Mouse (Mus musculus): ENCODE measurements at regions not wholly inside any gene's neighbourhood (a gene's known extent, or its start where the extent isn't known, plus 50 kb on each side); places are given as distances from the start of the nearest gene placed in this dataset.

GRCm38 (mm10) chr8:90542619-90543018 is 194.5 kb upstream of the Tox3 start:
- Histone ChIP-seq H3K36me3 (ENCODE audit: control insufficient read depth, insufficient read depth) (no peaks in the 10 kb centered on the region), H3K4me3 (ENCODE audit: insufficient read depth, poor library complexity, severe bottlenecking) (no peak overlapping the region), H3ac (ENCODE audit: control insufficient read depth, insufficient read length, low read depth) (no peak overlapping the region), H3K79me2 (ENCODE audit: control insufficient read depth, insufficient read depth) (no peaks in the 10 kb centered on the region), H3K79me3 (ENCODE audit: low read depth) (no peaks in the 10 kb centered on the region), H3K27me3 (ENCODE audit: control insufficient read depth, insufficient read depth, insufficient read length) (no peaks in the 10 kb centered on the region)
- TF ChIP-seq FOSL1 (IDR thresholded peaks at IDR 0.05; ENCODE audit: insufficient read depth, low read length, poor library complexity, severe bottlenecking) (no peak), USF1 (IDR thresholded peaks at IDR 0.05; ENCODE audit: low read depth) (no peak), MAX (IDR thresholded peaks at IDR 0.05) (no peak), CEBPB (IDR thresholded peaks at IDR 0.05; ENCODE audit: low read depth) (no peak), MYOG (IDR thresholded peaks at IDR 0.05; ENCODE audit: control insufficient read depth, extremely low read depth, insufficient read length) (no peak), MYOD1 (IDR thresholded peaks at IDR 0.05; ENCODE audit: control insufficient read depth, insufficient read length, low read depth) (no peak), CTCF (IDR thresholded peaks at IDR 0.05; ENCODE audit: control insufficient read depth, insufficient read depth, insufficient read length) (no peak)

- no peak overlapping the region for H3K4me3 ChIP-seq (ENCODE audit: insufficient read depth, poor library complexity, severe bottlenecking)
- no peaks in the 10 kb centered on the region for H3K79me2 ChIP-seq (ENCODE audit: control insufficient read depth, insufficient read depth)
- H3K27me3 ChIP-seq (ENCODE audit: control insufficient read depth, insufficient read depth, insufficient read length): no peaks in the 10 kb centered on the region
- no peak overlapping the region for H3ac ChIP-seq (ENCODE audit: control insufficient read depth, insufficient read length, low read depth)
- no peaks in the 10 kb centered on the region for H3K79me3 ChIP-seq (ENCODE audit: low read depth)
- no peak for TF ChIP-seq FOSL1 (IDR thresholded peaks at IDR 0.05; ENCODE audit: insufficient read depth, low read length, poor library complexity, severe bottlenecking)
- no peak for TF ChIP-seq MAX (IDR thresholded peaks at IDR 0.05)
- TF ChIP-seq MYOG (IDR thresholded peaks at IDR 0.05; ENCODE audit: control insufficient read depth, extremely low read depth, insufficient read length): no peak
- H3K36me3 ChIP-seq (ENCODE audit: control insufficient read depth, insufficient read depth): no peaks in the 10 kb centered on the region
Measured at GRCm38 (mm10) chr8:90536196-90536640, 188.1 kb upstream of the Tox3 start.

GRCm38 (mm10) chr8:90535515-90536156 is 187.5 kb upstream of the Tox3 start:
- Histone ChIP-seq H3ac (ENCODE audit: control insufficient read depth, insufficient read length, low read depth) (no peak overlapping the region), H3K79me2 (ENCODE audit: control insufficient read depth, insufficient read depth) (no peaks in the 10 kb centered on the region), H3K4me3 (ENCODE audit: insufficient read depth, poor library complexity, severe bottlenecking) (no peak overlapping the region), H3K36me3 (ENCODE audit: control insufficient read depth, insufficient read depth) (no peaks in the 10 kb centered on the region), H3K27me3 (ENCODE audit: control insufficient read depth, insufficient read depth, insufficient read length) (no peaks in the 10 kb centered on the region), H3K79me3 (ENCODE audit: low read depth) (no peaks in the 10 kb centered on the region)
- no peak for TF ChIP-seq MYOD1 (IDR thresholded peaks at IDR 0.05; ENCODE audit: control insufficient read depth, insufficient read length, low read depth)
- no peak for TF ChIP-seq FOSL1 (IDR thresholded peaks at IDR 0.05; ENCODE audit: insufficient read depth, low read length, poor library complexity, severe bottlenecking)
- no peak for TF ChIP-seq MYOG (IDR thresholded peaks at IDR 0.05; ENCODE audit: control insufficient read depth, extremely low read depth, insufficient read length)
- TF ChIP-seq CTCF (IDR thresholded peaks at IDR 0.05; ENCODE audit: control insufficient read depth, insufficient read depth, insufficient read length): no peak
- TF ChIP-seq USF1 (IDR thresholded peaks at IDR 0.05; ENCODE audit: low read depth): no peak

- Histone ChIP-seq H3K4me3 (ENCODE audit: insufficient read depth, poor library complexity, severe bottlenecking) (no peak overlapping the region), H3K79me2 (ENCODE audit: control insufficient read depth, insufficient read depth) (no peaks in the 10 kb centered on the region), H3K27me3 (ENCODE audit: control insufficient read depth, insufficient read depth, insufficient read length) (no peaks in the 10 kb centered on the region), H3ac (ENCODE audit: control insufficient read depth, insufficient read length, low read depth) (no peak overlapping the region), H3K79me3 (ENCODE audit: low read depth) (no peaks in the 10 kb centered on the region), H3K36me3 (ENCODE audit: control insufficient read depth, insufficient read depth) (no peaks in the 10 kb centered on the region)
- TF ChIP-seq CEBPB (IDR thresholded peaks at IDR 0.05; ENCODE audit: low read depth) (no peak), MAX (IDR thresholded peaks at IDR 0.05) (no peak), USF1 (IDR thresholded peaks at IDR 0.05; ENCODE audit: low read depth) (no peak), MYOD1 (IDR thresholded peaks at IDR 0.05; ENCODE audit: control insufficient read depth, insufficient read length, low read depth) (no peak), MYOG (IDR thresholded peaks at IDR 0.05; ENCODE audit: control insufficient read depth, extremely low read depth, insufficient read length) (no peak), FOSL1 (IDR thresholded peaks at IDR 0.05; ENCODE audit: insufficient read depth, low read length, poor library complexity, severe bottlenecking) (no peak), CTCF (IDR thresholded peaks at IDR 0.05; ENCODE audit: control insufficient read depth, insufficient read depth, insufficient read length) (no peak)
Measured at GRCm38 (mm10) chr8:90521393-90521792, 173.2 kb upstream of the Tox3 start.

- no peak overlapping the region for H3K4me3 ChIP-seq (ENCODE audit: insufficient read depth, poor library complexity, severe bottlenecking)
- no peaks in the 10 kb centered on the region for H3K79me3 ChIP-seq (ENCODE audit: low read depth)
- H3ac ChIP-seq (ENCODE audit: control insufficient read depth, insufficient read length, low read depth): no peak overlapping the region
- no peaks in the 10 kb centered on the region for H3K79me2 ChIP-seq (ENCODE audit: control insufficient read depth, insufficient read depth)
- TF ChIP-seq MYOD1 (IDR thresholded peaks at IDR 0.05; ENCODE audit: control insufficient read depth, insufficient read length, low read depth) (no peak), MAX (IDR thresholded peaks at IDR 0.05) (no peak), CEBPB (IDR thresholded peaks at IDR 0.05; ENCODE audit: low read depth) (no peak), MYOG (IDR thresholded peaks at IDR 0.05; ENCODE audit: control insufficient read depth, extremely low read depth, insufficient read length) (no peak)
- H3K27me3 ChIP-seq (ENCODE audit: control insufficient read depth, insufficient read depth, insufficient read length): no peaks in the 10 kb centered on the region
- H3K36me3 ChIP-seq (ENCODE audit: control insufficient read depth, insufficient read depth): no peaks in the 10 kb centered on the region
Measured at GRCm38 (mm10) chr8:90520186-90520585, 172.0 kb upstream of the Tox3 start.

- H3K79me2 ChIP-seq (ENCODE audit: control insufficient read depth, insufficient read depth): no peaks in the 10 kb centered on the region
- H3ac ChIP-seq (ENCODE audit: control insufficient read depth, insufficient read length, low read depth): no peak overlapping the region
- H3K36me3 ChIP-seq (ENCODE audit: control insufficient read depth, insufficient read depth): no peaks in the 10 kb centered on the region
- no peaks in the 10 kb centered on the region for H3K27me3 ChIP-seq (ENCODE audit: control insufficient read depth, insufficient read depth, insufficient read length)
- no peak overlapping the region for H3K4me3 ChIP-seq (ENCODE audit: insufficient read depth, poor library complexity, severe bottlenecking)
- no peak for TF ChIP-seq USF1 (IDR thresholded peaks at IDR 0.05; ENCODE audit: low read depth)
- TF ChIP-seq MAX (IDR thresholded peaks at IDR 0.05): no peak
- no peaks in the 10 kb centered on the region for H3K79me3 ChIP-seq (ENCODE audit: low read depth)
Measured at GRCm38 (mm10) chr8:90519567-90519966, 171.4 kb upstream of the Tox3 start.

Data from C2C12 (cell line).